Mouse (Mus musculus) small intestine, adult 2 months (tissue): ENCODE data around the gene Atxn7l2. TPM values are rescaled to one million over a fixed set of nuclear protein-coding genes. Genes with fewer than 3 reads are reported as not detected.

Experiments
- H3K27ac ChIP-seq: fragments of 200-500 bp; 2 replicates; pipeline ENCODE4 v1.5.1; 2012; ENCODE audit warnings: low read depth, low read length, control low read depth, inconsistent platforms; ENCODE audit not compliant: insufficient read depth
- H3K27me3 ChIP-seq: fragments of 200-500 bp; 2 replicates; pipeline ENCODE4 v1.6.1; 2012; ENCODE audit warnings: mild to moderate bottlenecking, moderate library complexity, low read length, inconsistent platforms; ENCODE audit not compliant: control insufficient read depth, insufficient read depth
- H3K36me3 ChIP-seq: fragments of 200-500 bp; 2 replicates; pipeline ENCODE4 v1.6.1; 2012; ENCODE audit warnings: mild to moderate bottlenecking, low read length, control low read depth, inconsistent platforms; ENCODE audit not compliant: control insufficient read depth, insufficient read depth
- H3K4me1 ChIP-seq: fragments of 200-500 bp; 2 replicates; pipeline ENCODE4 v1.6.1; 2012; ENCODE audit warnings: low read length, inconsistent platforms, mixed read lengths; ENCODE audit not compliant: control insufficient read depth, insufficient read depth, insufficient read length
- H3K4me3 ChIP-seq: fragments of 200-500 bp; 2 replicates; pipeline ENCODE4 v1.5.1; 2012; ENCODE audit warnings: low read depth, mild to moderate bottlenecking, control low read depth, inconsistent platforms, low read length, moderate library complexity
- CTCF ChIP-seq: fragments of 200-500 bp; IDR thresholded peaks from 2 replicates; pipeline ENCODE4 v1.5.1; 2012; ENCODE audit warnings: low read depth, mild to moderate bottlenecking, control low read depth, inconsistent platforms, low read length, moderate library complexity, mixed read lengths; ENCODE audit not compliant: insufficient replicate concordance, insufficient read length; ENCODE audit errors: extremely low read depth
- POLR2A ChIP-seq: fragments of 200-500 bp; IDR thresholded peaks from 2 replicates; pipeline ENCODE4 v1.6.1; 2012; ENCODE audit warnings: low read depth, mild to moderate bottlenecking, control low read depth, inconsistent platforms, low read length, moderate library complexity
- WGBS: fragments of 180-500 bp; shearing (Covaris S2); methylation state at CpG from one replicate; pipeline ENCODE4 v1.1.7; 2018; 5-methylcytosine and 5-hydroxymethylcytosine counted together
- polyA plus RNA-seq: library from polyadenylated mRNA; depleted of rRNA; stranded (reverse); fragments of >200 nt; gene quantifications from 2 replicates; pipeline ENCODE4 v1.2.3, GENCODE M21; 2012

Gene Atxn7l2
- polyA plus RNA-seq, 1 experiment: 9.7 TPM

DNA sequence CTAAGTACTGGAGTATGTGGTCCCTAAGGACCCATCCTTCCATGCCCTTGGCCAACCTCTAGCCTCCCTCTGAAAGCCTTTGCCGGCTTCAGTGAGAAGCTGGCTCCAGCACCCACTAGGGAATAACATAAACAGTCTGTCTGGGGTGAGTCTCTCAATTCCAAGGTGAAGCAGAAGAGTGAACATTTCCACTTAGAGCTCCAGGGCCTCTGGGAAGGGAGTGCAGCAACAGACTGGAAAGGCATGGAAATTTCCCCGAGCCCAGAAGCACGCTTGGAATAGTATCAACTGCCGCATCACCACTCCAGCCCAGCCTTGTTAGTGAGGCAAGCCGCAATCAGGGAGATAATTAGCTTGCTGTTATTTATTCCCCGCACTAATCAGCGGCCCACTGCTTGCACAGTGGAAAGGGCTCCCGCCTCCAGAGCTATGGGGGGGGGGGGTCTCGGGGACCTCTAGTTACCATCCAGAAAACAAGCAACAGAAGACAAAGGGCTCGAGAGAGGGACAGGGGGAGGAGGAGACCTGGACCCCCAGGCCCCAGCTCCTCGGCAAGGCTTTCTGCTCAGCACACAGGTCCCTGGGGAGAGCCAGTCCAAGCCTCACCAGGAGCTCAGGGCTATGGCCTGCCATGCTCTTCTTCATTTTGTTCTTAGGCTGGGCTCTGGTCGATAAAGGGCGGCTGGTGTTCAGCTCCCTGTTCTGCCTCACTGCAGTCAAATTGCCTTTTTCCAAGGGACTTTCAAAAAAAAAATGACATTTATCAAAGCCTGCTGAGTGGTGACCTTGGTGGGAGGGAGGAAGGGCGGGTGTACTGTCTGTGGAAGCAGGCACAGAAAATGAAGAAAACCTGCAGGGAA lies 35.8 kb downstream of the Atxn7l2 start:
- Histone ChIP-seq H3K27me3 (no peaks in the 10 kb centered on the region), H3K4me3 (no peak overlapping the region), H3K4me1 (no peaks in the 10 kb centered on the region), H3K36me3 (no peaks in the 10 kb centered on the region), H3K27ac (no peak overlapping the region)
- WGBS: 55% methylated on average over 14 of the region's 14 CpGs
- TF ChIP-seq POLR2A (no peak), CTCF (no peak)

DNA sequence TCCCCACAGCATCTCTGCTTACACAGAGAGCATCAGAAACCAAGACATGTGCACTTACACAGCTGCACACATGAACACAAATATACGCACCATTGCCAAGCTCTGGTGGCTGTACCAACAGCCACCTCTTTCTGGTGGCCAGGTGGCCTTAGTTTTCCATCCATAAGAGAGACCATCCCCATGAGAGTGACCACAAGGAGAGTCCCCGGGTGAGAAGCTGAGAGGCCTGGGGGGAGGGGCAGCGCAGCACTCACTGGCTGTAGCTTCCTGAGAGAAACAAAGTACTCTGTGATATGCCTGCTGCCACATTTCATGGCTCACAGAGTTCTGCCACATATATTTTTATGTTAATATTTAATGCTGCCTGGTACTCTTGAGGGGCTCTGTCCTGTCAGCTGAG lies 41.5 kb downstream of the Atxn7l2 start:
- 72% methylated on average over 3 of the region's 3 CpGs for WGBS
- TF ChIP-seq CTCF: no peak
- TF ChIP-seq POLR2A: no peak

DNA sequence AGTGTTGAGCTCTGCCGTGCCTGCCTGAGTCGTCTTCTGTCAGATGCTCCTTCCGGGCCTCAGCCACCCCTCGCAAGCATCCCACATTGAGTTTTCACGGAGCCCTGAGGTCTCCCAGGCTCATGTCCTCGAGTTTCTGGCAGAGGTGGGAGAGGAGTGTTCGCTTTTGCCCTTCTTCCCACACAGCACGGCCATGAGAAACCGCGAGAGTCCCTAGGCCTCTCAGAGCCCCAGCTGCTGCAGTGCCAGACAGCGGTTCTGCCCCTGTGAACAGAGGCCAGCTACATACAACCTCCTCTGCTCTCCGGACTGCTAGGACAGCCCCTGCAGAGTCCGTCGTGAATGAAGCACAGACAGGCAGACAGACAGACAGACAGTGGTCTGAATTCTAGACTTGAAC lies 43.2 kb downstream of the Atxn7l2 start:
- no peaks in the 10 kb centered on the region for H3K36me3 ChIP-seq
- peaks cover 9% of the 10 kb centered on the region for H3K4me1 ChIP-seq
- TF ChIP-seq CTCF (no peak), POLR2A (no peak)
- H3K4me3 ChIP-seq: no peak overlapping the region
- WGBS: 71% methylated on average over 14 of the region's 14 CpGs
- no peak overlapping the region for H3K27ac ChIP-seq
- H3K27me3 ChIP-seq: no peaks in the 10 kb centered on the region

More for the DNA sequence above, 41.5 kb downstream of the Atxn7l2 start:
- Histone ChIP-seq H3K36me3 (no peaks in the 10 kb centered on the region), H3K4me3 (no peak overlapping the region), H3K27ac (no peak overlapping the region), H3K27me3 (no peaks in the 10 kb centered on the region), H3K4me1 (peaks cover 9% of the 10 kb centered on the region)

DNA sequence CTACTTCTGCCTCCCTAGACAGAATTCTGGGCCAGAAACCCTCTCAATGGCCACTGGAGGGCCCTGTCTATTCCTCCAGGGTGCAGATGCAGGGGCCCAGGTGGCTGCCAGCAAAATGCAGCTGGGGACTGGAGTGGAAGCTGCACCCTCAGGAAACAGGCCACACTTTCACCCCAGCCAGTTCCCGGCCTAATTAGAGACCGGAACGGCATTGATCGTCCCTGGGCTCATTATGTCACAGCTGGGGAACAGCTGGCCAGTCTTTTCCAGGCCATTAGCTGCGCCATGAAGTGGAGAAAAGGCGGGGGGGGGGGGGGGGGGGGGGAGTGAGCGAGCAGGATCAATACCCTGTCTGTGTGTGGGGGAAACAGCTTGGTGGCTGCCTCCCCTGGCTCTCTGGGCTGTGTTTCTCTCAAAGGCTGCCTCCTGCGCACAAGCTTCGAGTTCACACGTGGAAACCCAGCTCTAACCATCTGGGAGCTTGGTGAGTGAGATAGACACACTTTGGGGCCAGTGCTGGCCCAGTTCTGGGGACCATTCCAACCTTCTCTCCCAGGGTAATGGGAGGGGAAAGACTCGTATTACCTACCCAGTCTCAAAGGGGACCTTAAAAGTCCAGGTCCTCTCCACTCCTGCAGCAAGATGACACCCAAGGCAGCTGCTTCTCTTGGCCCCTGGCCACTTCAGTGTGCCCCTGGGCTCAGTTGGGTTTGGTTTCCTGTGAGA lies 44.1 kb downstream of the Atxn7l2 start:
- WGBS: 46% methylated on average over 11 of the region's 11 CpGs
- peaks cover 9% of the 10 kb centered on the region for H3K4me1 ChIP-seq
- TF ChIP-seq POLR2A (no peak), CTCF (no peak)
- H3K27me3 ChIP-seq: no peaks in the 10 kb centered on the region
- no peak overlapping the region for H3K4me3 ChIP-seq
- no peaks in the 10 kb centered on the region for H3K36me3 ChIP-seq
- no peak overlapping the region for H3K27ac ChIP-seq

DNA sequence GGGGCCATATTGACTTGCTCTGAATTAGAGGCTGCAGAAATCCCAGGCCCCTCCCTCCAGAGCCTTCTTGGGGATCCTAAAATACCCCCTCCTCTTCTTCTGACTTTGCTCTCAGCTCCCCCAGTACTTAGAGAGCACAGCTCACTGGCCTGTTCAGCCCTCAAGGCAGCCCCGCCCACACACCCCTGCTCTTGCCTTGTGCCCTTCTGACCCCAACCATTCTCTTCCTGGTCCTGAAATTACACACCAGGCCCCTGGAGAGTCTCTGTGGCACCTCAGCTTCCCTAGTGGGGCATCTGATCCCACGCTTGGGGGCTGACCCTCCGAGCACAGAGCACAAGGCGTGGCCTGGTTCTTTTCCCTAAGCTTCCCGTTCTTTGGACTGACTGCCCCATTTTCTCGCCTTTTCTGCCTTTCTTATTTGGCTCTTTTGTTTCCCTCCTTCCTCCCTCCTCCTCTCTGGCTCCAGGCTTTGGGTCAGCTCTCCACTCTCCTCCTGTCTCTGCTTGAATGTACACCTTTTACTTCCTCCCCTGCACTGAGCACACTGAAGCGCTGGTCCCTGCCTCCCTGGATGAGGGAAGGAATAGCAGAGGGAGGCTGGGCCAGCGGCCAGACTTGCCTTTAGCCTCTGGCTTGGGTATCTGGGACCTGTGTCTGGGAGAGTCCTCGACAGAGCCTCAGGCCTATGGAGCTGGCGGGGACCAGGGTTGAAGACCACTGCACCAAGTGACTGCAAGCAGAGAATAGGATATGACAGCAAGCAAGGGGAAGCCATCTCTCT lies 45.0 kb downstream of the Atxn7l2 start:
- H3K27me3 ChIP-seq: no peaks in the 10 kb centered on the region
- H3K36me3 ChIP-seq: no peaks in the 10 kb centered on the region
- TF ChIP-seq CTCF (no peak), POLR2A (no peak)
- H3K27ac ChIP-seq: no peak overlapping the region
- WGBS: 32% methylated on average over 10 of the region's 10 CpGs
- H3K4me3 ChIP-seq: no peak overlapping the region
- H3K4me1 ChIP-seq: peaks cover 9% of the 10 kb centered on the region

DNA sequence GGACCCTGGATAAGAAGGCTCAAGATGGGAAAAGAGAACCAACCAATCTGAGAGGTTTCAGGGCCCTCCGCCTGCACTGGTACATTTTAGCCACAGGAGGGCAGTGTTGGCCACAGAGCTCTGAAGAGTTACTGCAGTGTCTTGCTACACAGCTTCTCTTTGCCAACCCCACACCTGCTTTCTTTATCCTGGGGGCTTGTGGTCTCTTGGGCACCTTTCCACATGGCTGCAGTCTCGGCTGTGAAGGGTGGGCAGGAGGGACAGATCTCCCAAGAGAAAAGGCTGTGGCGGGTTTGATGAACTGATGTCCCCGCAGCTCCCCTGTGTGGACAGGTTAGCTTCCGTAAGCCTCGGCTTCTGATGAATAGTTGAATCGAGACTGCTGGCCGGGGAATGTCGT lies 45.9 kb downstream of the Atxn7l2 start:
- peaks cover 9% of the 10 kb centered on the region for H3K4me1 ChIP-seq
- TF ChIP-seq CTCF: peak; percentile 96
- TF ChIP-seq POLR2A: peak; percentile 29; the same call in 1 of the 2 replicates
- H3K27ac ChIP-seq: no peak overlapping the region
- H3K36me3 ChIP-seq: no peaks in the 10 kb centered on the region
- WGBS: 6% methylated on average over 9 of the region's 9 CpGs
- peak overlapping the region; percentile 50 for H3K4me3 ChIP-seq
- H3K27me3 ChIP-seq: no peaks in the 10 kb centered on the region
